Mouse (Mus musculus): ENCODE measurements around the gene Hlx. TPM values are rescaled to one million over a fixed set of nuclear protein-coding genes. Genes with fewer than 3 reads are reported as not detected.

Gene Hlx
- total RNA-seq, 2 experiments from 2014 or later: 1.2 to 1.4 TPM

DNA sequence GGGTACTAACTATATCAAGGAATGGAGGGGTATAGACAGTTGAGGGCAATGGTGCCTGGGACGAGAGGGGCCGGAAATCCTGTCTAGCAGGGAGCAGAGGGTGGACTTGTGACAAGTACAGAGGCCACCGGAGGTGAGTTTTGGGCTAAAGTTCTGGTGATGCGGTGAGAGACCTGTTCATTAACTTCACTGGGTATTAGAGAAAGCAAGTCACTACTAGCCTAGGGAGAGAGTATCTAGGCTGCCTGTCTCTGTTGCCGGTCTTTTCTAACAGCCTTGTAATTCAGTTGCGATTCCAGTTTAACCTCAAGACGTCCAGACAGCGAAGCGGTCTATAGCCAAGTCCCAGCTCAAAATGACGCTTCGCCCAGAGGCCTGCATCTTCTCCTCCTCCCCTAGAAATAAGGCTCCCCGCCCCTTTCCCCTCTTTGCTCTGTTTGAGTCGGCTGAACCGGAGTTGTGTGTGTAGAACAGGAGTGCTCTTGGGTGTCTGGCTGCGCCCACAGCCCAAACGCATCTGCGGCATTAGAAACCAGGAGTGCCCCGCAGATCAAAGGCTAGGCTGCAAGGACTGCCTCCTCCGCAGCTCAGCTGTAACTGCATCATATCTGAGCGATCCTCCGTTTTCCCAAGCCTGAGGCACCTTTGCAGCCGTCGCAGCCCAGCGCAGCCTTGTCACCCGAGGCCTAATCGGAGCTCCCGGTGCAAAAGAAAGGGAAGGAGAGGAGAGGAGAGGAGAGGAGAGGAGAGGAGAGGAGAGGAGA, 1.8 kb upstream of the Hlx start:
- DNase-seq: no peak
- intact Hi-C loops (cut with DNase I): loop anchor here (10.0 kb wide), 1 partner anchor 289 kb away; no protein-coding TSS in a partner anchor

DNA sequence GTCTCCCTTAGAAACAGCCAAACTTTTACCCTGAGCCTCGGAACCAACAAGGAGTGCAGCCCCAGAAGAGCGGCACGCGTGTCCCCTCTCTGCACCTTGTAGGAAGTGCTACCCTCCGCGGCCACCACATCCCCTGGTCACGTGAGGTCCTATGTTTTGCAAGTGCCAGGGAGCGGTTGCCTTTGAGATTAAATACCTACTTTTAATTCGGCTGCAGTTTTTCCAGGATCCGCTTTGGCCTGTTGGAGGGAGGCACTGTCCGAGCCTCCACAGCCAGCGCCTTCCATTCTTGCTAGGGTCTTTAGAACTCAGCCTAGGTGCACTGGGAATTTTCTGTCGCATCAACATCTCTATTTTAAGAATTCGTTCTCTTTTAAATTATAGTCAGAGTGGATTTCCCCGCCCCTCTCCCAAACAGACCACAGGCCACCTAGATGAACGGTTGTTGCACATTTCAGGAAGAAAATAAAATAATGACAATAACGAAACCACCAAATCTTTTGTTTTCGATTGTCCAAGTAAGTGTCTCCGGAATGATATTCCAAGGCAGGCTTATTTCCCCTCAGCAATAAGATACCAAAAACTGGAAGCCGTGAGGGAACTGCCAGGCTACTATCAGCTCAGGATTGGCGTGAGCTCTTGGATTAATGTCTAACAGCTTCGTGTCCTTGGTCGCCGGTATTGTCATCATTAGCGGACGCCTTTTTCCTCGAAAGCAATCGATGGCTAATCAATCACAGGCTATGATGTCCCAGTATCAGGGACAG, 1.1 kb upstream of the Hlx start:
- no peak for DNase-seq

DNA sequence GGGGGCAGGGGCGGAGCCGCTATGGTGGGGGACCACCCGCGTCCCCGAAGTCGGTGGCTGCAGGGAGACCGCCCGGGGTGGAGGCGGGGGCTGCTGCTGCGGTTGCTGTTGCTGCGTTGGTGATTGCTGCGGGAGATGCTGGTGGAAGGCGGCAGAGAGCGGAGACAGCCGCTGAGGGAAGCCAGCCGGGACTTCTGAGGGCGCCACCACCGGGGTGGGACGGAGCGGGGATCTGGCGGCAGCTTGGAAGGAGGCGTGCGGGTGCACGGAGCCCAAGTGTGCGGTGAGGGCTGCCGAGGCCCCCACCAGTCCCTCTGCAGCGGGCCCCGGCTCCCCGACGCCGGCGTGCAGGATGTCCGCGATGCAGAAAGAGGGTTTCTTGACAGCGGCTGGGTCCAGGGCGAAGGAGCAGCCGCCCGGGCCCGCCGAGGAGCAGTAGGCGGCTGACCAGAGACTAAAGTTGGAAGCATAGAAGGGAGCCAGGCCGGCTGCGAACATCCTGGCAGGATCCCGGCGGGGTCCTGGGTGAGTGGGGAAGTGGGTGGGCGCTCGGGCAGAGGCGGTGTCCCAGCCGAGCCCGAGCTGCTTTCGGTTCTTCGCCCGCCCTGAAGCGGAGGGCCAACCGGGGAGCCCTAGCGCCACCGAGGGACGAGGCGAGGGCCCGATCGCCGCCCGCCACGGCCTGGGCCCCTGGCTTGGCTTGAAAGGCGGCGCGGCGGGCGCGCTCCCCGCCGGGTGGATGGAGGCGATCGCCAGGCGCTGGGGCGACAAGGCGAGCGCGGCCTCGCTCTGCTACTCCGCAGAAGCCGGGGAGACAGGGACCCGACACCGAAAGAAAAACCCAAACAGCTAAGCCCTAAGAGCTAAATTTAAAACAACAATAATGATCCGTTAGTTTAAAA, 524 bp downstream of the Hlx start:
- intact Hi-C loops (cut with DNase I): loop anchor here (10.0 kb wide), 1 partner anchor 287 kb away; no protein-coding TSS in a partner anchor
- no peak for DNase-seq

More for the DNA sequence above, 1.1 kb upstream of the Hlx start:
- intact Hi-C loops (cut with DNase I): loop anchor here (10.0 kb wide), 1 partner anchor 289 kb away; no protein-coding TSS in a partner anchor

GRCm38 (mm10) chr1:184731091-184731640, 1.3 kb downstream of the Hlx start:
- DNase-seq: no peak

GRCm38 (mm10) chr1:184730453-184731013, 1.9 kb downstream of the Hlx start:
- intact Hi-C loops (cut with DNase I): loop anchor here (10.0 kb wide), 1 partner anchor 286 kb away; no protein-coding TSS in a partner anchor
- no peak for DNase-seq

More at GRCm38 (mm10) chr1:184731091-184731640, 1.3 kb downstream of the Hlx start:
- intact Hi-C loops (cut with DNase I): loop anchor here (10.0 kb wide), 1 partner anchor 286 kb away; no protein-coding TSS in a partner anchor

- intact Hi-C loops (cut with DNase I): loop anchor here (10.0 kb wide), 1 partner anchor 285 kb away; no protein-coding TSS in a partner anchor
- no peak for DNase-seq
Measured at GRCm38 (mm10) chr1:184729357-184730140, 2.9 kb downstream of the Hlx start.

DNA sequence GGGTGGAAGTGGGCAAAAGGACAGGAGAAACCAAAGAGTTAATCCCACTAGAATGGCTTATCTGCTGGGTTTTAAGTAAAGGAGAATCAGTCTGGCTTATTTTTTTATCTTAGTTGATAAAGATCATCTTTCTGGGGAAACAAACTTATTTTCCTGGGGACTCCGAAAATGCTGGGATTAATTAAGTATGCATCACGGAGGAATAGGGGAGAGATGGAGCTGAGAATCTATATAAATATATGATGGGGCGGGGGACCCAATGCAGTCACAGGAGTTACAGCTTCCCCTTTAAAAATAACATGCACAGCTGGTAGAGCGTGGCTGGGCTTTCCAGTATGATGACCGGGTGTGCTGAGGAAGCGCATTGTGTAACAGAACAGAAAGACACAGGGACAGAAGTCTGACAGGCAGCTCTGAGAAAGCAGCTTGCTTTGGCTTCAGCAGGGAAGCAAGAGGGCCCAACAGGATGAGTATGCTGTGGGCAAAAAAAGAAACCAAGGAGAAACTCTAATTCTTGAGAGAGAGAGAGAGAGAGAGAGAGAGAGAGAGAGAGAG, 3.8 kb downstream of the Hlx start:
- intact Hi-C loops (cut with DNase I): no loop called here
- no peak for DNase-seq

DNA sequence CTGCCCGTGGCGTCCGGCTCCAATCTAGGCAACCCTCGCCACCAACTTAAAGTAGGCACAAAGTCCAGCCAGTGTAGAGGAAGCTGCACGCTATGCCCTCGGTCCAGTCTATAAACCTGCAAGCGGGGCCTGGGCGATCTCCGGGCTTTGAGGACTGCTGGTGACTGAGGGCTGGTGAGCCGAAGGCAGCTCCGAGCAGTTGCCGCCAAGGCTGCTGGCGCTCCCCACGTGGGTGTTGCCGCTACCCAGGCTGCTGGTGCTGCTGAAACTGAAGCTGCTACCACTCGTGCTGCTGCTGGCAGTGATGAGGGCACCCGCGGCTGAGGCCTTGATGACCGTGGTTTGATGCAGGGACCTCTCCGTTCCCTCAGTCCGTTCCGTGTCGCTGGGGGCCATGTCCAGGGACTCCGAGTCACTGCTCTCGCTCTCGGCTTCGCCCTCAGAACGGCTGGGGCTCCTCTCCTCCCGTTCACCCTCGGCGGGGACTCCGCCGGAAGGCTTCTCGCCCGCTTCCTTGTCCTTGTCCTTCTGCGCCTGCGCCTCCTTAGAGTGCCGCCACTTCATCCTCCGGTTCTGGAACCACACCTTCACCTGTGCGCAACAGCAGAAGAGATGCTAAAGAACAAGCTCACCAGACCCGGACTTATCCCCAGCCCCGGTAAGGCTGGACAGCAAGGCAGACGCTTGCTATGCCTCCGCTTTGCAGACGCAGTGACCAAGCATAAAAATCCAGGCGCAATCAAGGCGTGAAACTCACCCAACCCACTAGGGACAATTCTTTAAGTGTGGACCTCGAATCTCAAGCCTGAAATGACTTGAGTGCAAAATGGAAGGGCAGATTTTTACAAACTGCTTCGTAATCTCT, 4.8 kb downstream of the Hlx start:
- DNase-seq: peak; percentile 29
- intact Hi-C loops (cut with DNase I): no loop called here

DNA sequence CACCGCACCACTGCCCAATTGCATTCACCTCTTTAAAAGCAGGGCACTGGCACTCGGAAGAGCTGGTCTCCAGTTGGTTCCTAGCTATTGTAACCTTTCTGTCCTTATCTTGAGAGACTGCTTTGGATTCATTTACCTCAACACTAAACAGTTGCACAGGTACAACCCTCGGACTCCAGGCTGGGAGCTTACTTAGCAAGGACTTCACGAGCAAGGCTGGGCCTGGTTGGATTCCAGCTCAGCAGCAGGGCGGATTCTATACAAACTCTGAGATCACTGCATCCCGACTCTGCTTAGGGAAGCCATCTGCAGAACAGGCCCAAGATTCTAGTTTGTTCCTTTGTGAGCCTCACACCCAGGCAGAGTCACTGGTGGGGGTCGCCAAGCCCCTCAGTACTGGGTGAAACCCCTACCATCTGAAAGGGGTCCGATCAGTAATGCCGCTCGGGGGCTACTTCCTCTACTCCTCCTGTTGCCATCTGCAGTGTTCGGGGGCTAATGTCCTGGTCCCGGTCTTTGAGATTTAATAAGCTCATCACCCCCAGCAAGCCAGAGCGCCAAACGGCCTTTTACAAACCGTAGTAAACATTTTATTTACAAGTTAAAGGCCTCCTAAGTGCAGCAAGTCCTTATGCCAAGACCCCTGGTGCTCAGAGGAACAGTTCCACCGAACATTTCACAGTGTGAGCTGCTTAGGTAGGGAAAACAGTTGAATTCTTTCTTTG, 5.7 kb downstream of the Hlx start:
- intact Hi-C loops (cut with DNase I): no loop called here
- no peak for DNase-seq

- intact Hi-C loops (cut with DNase I): no loop called here
Measured at GRCm38 (mm10) chr1:184725318-184725790, 7.1 kb downstream of the Hlx start.

DNA sequence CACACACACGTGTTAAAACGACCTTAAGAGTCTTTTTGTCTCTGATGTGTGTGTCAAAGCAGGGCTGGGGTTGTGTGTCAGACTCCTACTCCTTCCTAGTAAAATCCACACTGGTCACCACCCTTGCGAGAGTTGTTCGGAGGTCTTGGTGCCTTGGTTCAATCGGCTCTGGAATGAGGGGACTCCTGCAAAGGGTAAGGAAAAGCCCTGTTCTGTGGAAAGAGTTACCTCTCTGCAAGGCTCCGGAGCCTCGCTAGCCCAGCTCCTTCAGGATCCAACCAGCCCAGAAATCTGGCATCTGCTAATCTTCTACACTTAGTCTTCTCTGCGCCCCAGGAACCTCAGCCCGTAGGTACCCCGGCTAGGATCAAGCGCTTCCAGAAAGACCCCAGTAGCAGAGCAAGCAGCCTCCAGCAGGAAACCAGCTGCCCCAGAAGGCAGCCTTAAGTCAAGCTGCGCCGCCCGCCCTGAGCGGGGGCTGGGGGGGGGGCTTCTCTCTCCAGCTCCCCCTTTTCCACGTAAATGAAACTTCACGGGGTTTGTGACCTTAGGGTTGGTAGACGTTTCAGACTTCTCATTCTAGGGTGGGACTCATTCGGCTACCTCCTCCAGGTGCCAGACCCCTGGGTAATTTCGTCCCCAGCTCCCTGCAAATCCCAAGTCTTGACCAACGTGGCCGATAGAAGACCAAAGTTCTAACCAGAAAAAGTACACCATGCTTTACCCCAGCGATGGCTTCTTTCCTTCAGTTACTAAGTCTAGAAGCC, 7.7 kb downstream of the Hlx start:
- intact Hi-C loops (cut with DNase I): no loop called here
- DNase-seq: no peak

More at GRCm38 (mm10) chr1:184725318-184725790, 7.1 kb downstream of the Hlx start:
- DNase-seq: no peak

- intact Hi-C loops (cut with DNase I): no loop called here
- DNase-seq: no peak
Measured at GRCm38 (mm10) chr1:184723899-184724298, 8.5 kb downstream of the Hlx start.

- no peak for DNase-seq
- intact Hi-C loops (cut with DNase I): no loop called here
Measured at GRCm38 (mm10) chr1:184721121-184721520, 11.3 kb downstream of the Hlx start.

GRCm38 (mm10) chr1:184720162-184721025, 12.0 kb downstream of the Hlx start:
- no peak for DNase-seq
- intact Hi-C loops (cut with DNase I): no loop called here
